Mouse (Mus musculus): ENCODE results near the gene Hic2. TPM values are rescaled to one million over a fixed set of nuclear protein-coding genes. Genes with fewer than 3 reads are reported as not detected.

Hic2 gene
- polyA plus RNA-seq, 1 experiment from 2014 or later, result 2.1 TPM

DNA sequence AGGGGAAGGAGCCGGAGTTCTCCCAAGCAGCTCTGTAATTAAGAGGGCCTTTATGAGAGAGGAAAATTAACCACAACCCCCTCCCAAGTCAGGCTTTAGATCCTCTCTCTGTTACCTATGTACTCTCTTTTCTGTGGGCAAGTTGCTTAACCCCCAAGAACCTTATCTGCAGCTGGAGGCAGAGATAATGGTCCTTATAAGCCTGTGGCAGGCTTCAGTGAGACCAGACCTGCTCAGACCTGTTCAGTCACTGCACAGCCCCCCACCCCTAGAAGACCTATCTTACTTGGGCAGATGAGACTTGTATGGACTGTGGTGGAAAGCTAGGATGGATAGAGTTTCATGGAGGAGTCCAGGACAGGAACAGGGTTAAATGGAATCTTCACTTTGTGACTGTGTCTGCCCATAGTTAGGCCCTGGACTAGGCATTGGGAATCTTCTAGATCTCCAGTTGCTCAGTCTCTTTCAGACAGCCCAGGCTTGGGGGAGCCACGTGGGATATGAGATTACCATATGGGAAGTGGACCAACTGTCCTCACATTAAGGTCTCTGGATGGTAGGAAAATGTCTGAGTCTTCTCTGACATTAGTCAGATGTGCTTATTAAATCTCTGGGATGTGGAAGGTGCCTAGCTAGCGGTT is 18.8 kb downstream of the Hic2 start:
- no peak overlapping the region for H3K4me3 ChIP-seq (ENCODE audit: low read depth, low read length)
- 59% methylated on average over 3 of the region's 3 CpGs for WGBS

DNA sequence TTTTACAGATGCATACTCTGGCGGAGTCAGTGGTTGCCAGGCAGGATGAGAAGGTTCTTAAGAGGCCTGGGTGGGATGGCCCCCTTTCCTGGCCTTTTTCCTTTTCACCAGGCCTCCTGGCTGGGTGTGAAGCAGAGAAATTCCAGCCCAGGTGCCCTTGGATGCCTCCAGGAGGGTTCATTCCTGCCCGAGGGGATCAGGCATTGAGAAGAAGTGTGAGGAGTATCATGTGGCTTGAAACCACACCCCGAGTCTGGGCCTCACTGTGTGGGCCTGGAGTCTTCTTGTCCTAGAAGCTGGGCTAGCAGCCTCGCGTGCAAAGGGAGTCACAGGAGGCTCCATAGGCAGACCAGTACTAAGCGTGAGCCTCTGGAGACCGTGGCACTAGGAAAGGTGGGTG is 19.5 kb downstream of the Hic2 start:
- TF ChIP-seq CTCF (IDR thresholded peaks at IDR 0.05; ENCODE audit: low read depth), result no peak
- no peak for TF ChIP-seq EP300 (optimal IDR thresholded peaks at IDR 0.05)
- Histone ChIP-seq H3K4me3 (ENCODE audit: low read depth, low read length) (no peak overlapping the region), H3K36me3 (ENCODE audit: control insufficient read depth, insufficient read depth, low read length) (peaks cover 7% of the 10 kb centered on the region; the same call in 1 of the 2 replicates), H3K4me2 (replicated peaks; ENCODE audit: low read depth) (no peak overlapping the region), H3K27ac (replicated peaks) (no peak overlapping the region), H3K4me1 (replicated peaks; ENCODE audit: control insufficient read depth, insufficient read depth) (0 out of 2 replicates have a peak, but pooled peaks cover 7% of the 10 kb centered on the region), H3K9me3 (ENCODE audit: control insufficient read depth, low read length) (no peaks in the 10 kb centered on the region), H3K27me3 (ENCODE audit: control insufficient read depth, insufficient read depth, low read length) (no peaks in the 10 kb centered on the region), H3K9ac (ENCODE audit: low read length) (no peak overlapping the region)
- ATAC-seq (ENCODE audit: low FRiP score, low TSS enrichment) (no peak), DNase-seq (ENCODE audit: low spot score) (no peak)
- 72% methylated on average over 7 of the region's 7 CpGs for WGBS

More for the DNA sequence above, 18.8 kb downstream of the Hic2 start:
- TF ChIP-seq EP300 (optimal IDR thresholded peaks at IDR 0.05), result no peak
- no peak for TF ChIP-seq CTCF (IDR thresholded peaks at IDR 0.05; ENCODE audit: low read depth)
- Histone ChIP-seq H3K4me1 (replicated peaks; ENCODE audit: control insufficient read depth, insufficient read depth) (0 out of 2 replicates have a peak, but pooled peaks cover 7% of the 10 kb centered on the region), H3K4me2 (replicated peaks; ENCODE audit: low read depth) (no peak overlapping the region), H3K9ac (ENCODE audit: low read length) (no peak overlapping the region), H3K36me3 (ENCODE audit: control insufficient read depth, insufficient read depth, low read length) (peaks cover under 1% of the 10 kb centered on the region; the same call in 1 of the 2 replicates), H3K9me3 (ENCODE audit: control insufficient read depth, low read length) (no peaks in the 10 kb centered on the region), H3K27me3 (ENCODE audit: control insufficient read depth, insufficient read depth, low read length) (no peaks in the 10 kb centered on the region), H3K27ac (replicated peaks) (no peak overlapping the region)
- DNase-seq (ENCODE audit: low spot score), result no peak
- ATAC-seq (ENCODE audit: low FRiP score, low TSS enrichment), result no peak

DNA sequence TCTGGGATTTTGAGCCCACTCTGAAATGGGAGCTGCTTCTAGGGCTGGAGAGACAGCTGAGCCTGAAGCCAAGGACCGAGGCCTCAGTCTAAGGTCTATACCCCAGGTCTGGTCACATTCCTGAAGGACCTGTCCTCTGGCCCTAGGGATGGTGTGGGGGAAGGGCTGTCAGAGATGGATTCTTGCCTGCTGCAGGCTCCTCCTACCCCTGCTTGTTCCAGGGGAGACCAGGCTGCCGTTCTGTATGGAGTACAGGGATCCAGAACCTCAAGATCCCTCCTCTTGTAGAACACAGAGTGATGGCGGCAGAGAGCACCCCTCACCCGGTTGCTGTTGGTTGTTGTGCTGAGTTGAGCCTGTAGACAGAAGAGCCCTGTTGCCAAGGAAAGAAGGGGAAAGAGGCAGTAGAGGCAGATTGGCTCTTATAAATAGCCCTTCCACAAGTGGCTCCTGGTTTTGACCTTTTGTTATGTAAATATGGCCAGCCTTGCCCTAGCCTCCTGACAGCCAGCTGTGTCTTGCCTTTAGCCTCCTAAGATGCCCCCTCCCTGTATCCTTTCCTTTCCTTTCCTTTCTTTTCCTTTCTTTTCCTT is 20.7 kb downstream of the Hic2 start:
- H3K27ac ChIP-seq (replicated peaks), result no peak overlapping the region
- 48% methylated on average over 4 of the region's 4 CpGs for WGBS
- no peak for ATAC-seq (ENCODE audit: low FRiP score, low TSS enrichment)
- H3K4me3 ChIP-seq (ENCODE audit: low read depth, low read length), result no peak overlapping the region
- no peaks in the 10 kb centered on the region for H3K27me3 ChIP-seq (ENCODE audit: control insufficient read depth, insufficient read depth, low read length)
- TF ChIP-seq CTCF (IDR thresholded peaks at IDR 0.05; ENCODE audit: low read depth), result no peak
- no peak for TF ChIP-seq EP300 (optimal IDR thresholded peaks at IDR 0.05)
- no peaks in the 10 kb centered on the region for H3K9me3 ChIP-seq (ENCODE audit: control insufficient read depth, low read length)
- H3K9ac ChIP-seq (ENCODE audit: low read length), result no peak overlapping the region
- H3K4me2 ChIP-seq (replicated peaks; ENCODE audit: low read depth), result no peak overlapping the region
- peaks cover 16% of the 10 kb centered on the region; the same call in 1 of the 2 replicates for H3K36me3 ChIP-seq (ENCODE audit: control insufficient read depth, insufficient read depth, low read length)
- H3K4me1 ChIP-seq (replicated peaks; ENCODE audit: control insufficient read depth, insufficient read depth), result 0 out of 2 replicates have a peak, but pooled peaks cover 7% of the 10 kb centered on the region
- DNase-seq (ENCODE audit: low spot score), result no peak

DNA sequence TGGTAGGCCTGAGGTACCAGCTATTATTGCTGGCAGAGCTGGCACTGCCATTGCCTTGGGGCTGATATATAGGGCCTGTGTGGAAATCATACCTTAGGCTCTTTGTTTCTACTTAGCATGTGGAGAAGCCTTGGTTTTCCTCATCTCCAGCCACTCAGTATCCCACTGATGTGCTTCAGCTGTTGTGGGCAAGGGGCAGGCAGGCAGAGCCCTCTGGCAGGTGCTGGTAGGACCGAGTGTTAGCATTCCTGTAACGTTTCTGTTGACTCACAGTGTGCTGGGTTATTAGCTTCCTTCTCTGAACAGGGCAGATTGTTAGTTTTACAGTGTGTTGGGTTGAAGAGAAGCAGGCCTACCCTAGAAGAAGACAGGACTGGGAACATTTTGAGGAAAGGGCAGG is 21.9 kb downstream of the Hic2 start:
- ATAC-seq (ENCODE audit: low FRiP score, low TSS enrichment) (no peak), DNase-seq (ENCODE audit: low spot score) (no peak)
- Histone ChIP-seq H3K27me3 (ENCODE audit: control insufficient read depth, insufficient read depth, low read length) (no peaks in the 10 kb centered on the region), H3K36me3 (ENCODE audit: control insufficient read depth, insufficient read depth, low read length) (peaks cover 16% of the 10 kb centered on the region; the same call in 1 of the 2 replicates), H3K27ac (replicated peaks) (no peak overlapping the region), H3K4me1 (replicated peaks; ENCODE audit: control insufficient read depth, insufficient read depth) (0 out of 2 replicates have a peak, but pooled peaks cover 7% of the 10 kb centered on the region), H3K4me2 (replicated peaks; ENCODE audit: low read depth) (no peak overlapping the region), H3K4me3 (ENCODE audit: low read depth, low read length) (no peak overlapping the region), H3K9me3 (ENCODE audit: control insufficient read depth, low read length) (no peaks in the 10 kb centered on the region), H3K9ac (ENCODE audit: low read length) (no peak overlapping the region)
- TF ChIP-seq CTCF (IDR thresholded peaks at IDR 0.05; ENCODE audit: low read depth) (no peak), EP300 (optimal IDR thresholded peaks at IDR 0.05) (no peak)
- WGBS, result 41% methylated on average over 2 of the region's 2 CpGs

DNA sequence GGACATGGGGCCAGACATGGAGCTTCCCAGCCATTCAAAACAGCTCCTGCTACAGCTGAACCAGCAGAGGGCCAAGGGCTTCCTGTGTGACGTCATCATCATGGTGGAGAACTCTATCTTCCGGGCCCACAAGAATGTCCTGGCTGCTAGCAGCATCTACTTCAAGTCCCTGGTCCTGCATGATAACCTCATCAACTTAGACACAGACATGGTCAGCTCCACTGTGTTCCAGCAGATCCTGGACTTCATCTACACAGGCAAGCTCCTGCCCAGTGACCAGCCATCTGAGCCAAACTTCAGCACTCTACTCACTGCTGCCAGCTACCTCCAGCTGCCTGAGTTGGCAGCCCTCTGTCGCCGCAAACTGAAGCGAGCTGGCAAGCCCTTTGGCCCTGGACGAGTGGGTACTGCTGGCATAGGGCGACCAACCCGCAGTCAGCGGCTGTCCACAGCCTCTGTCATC is 24.0 kb downstream of the Hic2 start:
- Histone ChIP-seq H3K27ac (replicated peaks) (no peak overlapping the region), H3K4me2 (replicated peaks; ENCODE audit: low read depth) (no peak overlapping the region), H3K9me3 (ENCODE audit: control insufficient read depth, low read length) (no peaks in the 10 kb centered on the region), H3K4me1 (replicated peaks; ENCODE audit: control insufficient read depth, insufficient read depth) (0 out of 2 replicates have a peak, but pooled peaks cover 4% of the 10 kb centered on the region), H3K36me3 (ENCODE audit: control insufficient read depth, insufficient read depth, low read length) (peaks cover 16% of the 10 kb centered on the region; the same call in 1 of the 2 replicates), H3K4me3 (ENCODE audit: low read depth, low read length) (no peak overlapping the region), H3K9ac (ENCODE audit: low read length) (no peak overlapping the region), H3K27me3 (ENCODE audit: control insufficient read depth, insufficient read depth, low read length) (no peaks in the 10 kb centered on the region)
- no peak for ATAC-seq (ENCODE audit: low FRiP score, low TSS enrichment)
- DNase-seq (ENCODE audit: low spot score), result no peak
- TF ChIP-seq EP300 (optimal IDR thresholded peaks at IDR 0.05) (no peak), CTCF (IDR thresholded peaks at IDR 0.05; ENCODE audit: low read depth) (peak; percentile 24; the same call in 1 of the 2 replicates)
- WGBS, result 86% methylated on average over 9 of the region's 9 CpGs

DNA sequence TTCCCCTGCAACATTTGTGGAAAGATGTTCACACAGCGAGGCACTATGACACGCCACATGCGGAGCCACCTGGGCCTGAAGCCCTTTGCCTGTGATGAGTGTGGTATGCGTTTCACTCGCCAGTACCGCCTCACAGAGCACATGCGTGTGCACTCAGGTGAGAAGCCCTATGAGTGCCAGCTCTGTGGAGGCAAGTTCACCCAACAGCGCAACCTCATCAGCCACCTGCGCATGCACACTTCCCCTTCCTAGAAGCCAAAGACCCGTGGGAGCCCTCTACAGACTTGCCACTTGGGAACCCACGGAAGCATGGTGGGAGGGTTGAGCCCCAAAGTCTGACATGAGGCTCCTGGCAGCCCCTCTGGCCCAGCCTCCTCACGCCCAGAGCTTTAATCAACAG is 25.5 kb downstream of the Hic2 start:
- H3K27me3 ChIP-seq (ENCODE audit: control insufficient read depth, insufficient read depth, low read length), result no peaks in the 10 kb centered on the region
- no peak overlapping the region for H3K27ac ChIP-seq (replicated peaks)
- DNase-seq (ENCODE audit: low spot score), result no peak
- TF ChIP-seq CTCF (IDR thresholded peaks at IDR 0.05; ENCODE audit: low read depth) (no peak), EP300 (optimal IDR thresholded peaks at IDR 0.05) (no peak)
- no peak for ATAC-seq (ENCODE audit: low FRiP score, low TSS enrichment)
- H3K36me3 ChIP-seq (ENCODE audit: control insufficient read depth, insufficient read depth, low read length), result peaks cover 16% of the 10 kb centered on the region; the same call in 1 of the 2 replicates
- H3K9ac ChIP-seq (ENCODE audit: low read length), result no peak overlapping the region
- H3K4me2 ChIP-seq (replicated peaks; ENCODE audit: low read depth), result no peak overlapping the region
- 96% methylated on average over 12 of the region's 12 CpGs for WGBS
- H3K4me1 ChIP-seq (replicated peaks; ENCODE audit: control insufficient read depth, insufficient read depth), result 0 out of 2 replicates have a peak, but pooled peaks cover 3% of the 10 kb centered on the region
- H3K4me3 ChIP-seq (ENCODE audit: low read depth, low read length), result no peak overlapping the region
- no peaks in the 10 kb centered on the region for H3K9me3 ChIP-seq (ENCODE audit: control insufficient read depth, low read length)
